Mouse (Mus musculus) mature B cell (primary cell): ENCODE measurements around the gene Hsfy2.

Experiments used
- in situ Hi-C: fragments of 300-500 bp; cut with MboI; formaldehyde crosslinking; loops from 2 replicates; pipeline ENCODE4 v1.14.3; 2019

Hsfy2 gene

DNA sequence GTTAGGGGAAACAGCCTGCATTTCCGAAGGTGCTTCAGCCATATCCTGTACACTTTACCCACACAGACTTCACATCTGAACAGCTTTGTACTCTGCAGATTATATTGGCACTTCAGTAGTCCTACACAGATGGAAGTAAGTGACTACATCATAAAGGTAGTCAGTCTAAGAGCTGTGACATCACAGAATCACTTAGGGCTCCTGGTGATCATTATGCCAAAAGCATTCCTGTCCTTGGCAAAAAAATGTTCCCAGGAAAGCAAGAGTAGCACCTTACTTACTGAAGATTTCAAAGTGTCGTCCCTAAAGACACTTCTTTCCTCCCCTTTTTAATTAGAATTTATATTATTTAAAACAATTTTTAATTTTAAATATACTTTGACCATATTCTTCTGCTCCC, at the start of gene Hsfy2:
TSS of gene Hsfy2 (minus strand) at position 101 of the 400 bp plus-strand sequence.
- in situ Hi-C loops: no loop called here

DNA sequence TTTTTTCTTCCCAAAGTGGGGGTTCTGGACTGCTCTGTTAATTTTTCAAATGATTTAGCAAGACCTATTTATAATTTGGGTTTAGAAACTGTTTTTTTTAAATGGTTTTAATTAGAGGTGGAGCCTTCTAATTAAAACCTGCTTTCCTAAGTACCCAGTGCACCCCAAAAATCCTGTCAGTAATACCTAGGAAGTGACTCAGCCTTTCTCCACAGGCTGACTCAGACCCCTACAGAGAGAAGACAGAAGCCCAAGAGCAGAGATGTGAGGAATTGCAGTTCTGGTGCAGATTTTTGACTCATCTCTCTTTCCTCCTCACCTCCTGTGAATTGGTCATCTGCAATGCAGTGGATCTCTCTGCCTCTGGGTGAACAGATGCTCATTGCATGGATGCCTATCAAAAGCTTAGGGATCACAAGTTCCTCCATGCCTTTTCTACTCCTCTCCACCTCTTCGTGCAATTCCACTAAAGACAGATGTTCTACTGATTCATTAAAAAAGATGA, 47.9 kb upstream of the Hsfy2 start:
- in situ Hi-C loops: no loop called here

DNA sequence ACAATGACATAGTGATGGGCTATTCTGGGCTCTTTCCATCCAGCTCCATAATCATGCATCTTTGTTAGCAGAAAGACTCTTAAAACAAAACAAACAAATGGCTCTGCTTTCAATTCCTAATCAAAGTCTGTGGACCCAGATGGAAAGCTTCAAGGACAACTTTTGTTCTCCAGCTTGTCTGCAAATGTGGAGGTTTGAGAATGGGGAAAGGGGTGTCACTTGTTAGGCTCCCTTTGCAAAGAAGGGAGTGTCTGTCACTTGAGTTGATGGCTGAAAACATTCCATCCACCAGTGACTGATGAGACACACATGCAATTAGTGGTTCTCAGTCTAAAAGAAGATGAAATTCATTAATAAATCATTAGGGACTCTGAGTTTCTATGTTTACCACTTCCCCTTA, 47.3 kb upstream of the Hsfy2 start:
- in situ Hi-C loops: no loop called here

DNA sequence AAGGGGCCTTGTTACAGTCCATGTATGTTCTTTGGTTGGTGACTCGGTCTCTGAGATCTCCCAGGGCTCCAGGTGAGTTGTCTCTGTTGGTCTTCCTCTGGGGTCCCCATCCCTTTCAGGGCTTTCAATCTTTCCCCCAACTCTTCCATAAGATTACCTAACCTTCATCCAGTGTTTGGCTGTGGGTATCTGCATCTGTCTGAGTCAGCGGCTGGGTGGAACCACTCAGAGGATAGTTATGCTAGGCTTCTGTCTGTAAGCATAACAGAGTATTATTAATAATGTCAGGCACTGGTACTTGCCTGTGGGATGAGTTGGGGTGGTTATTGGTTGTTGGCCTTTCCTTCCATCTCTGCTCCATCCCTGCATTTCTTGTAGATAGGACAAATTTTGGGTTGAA, 44.0 kb upstream of the Hsfy2 start:
- in situ Hi-C loops: no loop called here

DNA sequence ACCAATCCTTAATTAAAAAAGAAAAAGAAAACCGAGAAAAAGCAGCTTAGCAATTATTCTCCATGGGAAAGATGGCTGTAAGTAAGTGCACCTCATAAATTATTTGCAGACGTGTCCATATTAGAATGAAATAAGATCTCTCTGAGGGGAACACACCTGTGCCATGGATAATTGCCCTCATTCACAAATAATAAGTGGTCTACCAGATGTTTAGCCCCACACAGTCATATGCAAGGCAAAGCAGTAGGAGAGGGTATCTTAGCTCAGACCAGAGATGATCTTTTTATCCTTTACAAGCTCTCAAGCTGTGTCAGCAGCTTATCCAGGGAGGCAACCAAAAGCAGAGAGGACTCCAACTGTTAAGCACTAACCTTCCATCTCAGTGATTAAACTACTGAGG, 38.0 kb upstream of the Hsfy2 start:
- in situ Hi-C loops: no loop called here

DNA sequence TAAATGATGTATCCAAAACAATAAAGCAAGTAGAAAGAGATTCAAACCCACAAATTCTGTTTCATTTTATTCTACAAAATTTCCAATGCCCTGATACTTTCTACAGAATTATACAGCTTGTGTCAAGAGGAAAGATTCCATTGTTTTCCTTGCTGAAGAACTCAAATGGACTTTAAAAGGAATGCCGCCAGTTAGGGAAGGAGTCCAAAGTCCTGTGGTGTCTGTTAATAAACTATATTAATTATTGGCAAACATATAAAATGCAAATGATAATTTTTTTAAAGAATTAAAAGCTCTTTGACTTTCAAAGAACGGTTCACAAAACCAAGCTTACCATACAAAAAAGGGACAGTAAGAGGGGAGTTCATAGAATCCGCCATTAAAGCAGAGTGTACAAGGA, 37.4 kb upstream of the Hsfy2 start:
- in situ Hi-C loops: no loop called here

DNA sequence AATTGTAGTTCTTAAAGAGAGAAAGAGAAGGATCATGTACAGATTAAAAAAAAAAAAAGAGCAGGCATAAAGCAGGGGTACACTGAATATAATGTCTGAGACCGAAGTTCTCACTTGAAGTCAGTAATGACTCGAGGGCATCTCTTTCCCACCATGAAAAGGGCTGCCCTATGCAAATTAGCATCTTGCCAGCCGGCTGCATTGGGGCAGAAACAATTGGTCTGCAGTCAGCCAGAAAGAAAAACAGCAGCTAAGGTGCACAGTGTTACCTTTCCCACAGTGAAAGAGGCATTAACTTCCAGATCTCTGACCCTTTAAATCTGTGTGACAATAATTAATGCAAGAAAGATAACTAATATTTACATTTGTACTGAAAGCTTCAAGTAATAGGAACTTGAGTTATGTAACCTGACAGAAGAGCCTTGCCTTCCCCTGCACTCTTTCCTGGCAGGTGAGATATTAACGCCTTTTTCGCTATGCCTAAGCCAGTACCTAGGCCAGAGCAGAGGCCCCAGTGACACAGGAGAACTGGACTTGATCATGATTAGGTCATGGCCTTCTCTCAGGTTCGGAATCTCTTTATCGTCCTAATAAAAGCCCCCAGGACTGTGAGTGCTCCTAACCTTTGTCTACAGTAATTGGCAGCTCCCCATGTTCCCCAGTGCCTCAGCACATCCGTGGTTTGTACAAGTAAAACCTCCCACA, 34.2 kb upstream of the Hsfy2 start:
- in situ Hi-C loops: no loop called here

DNA sequence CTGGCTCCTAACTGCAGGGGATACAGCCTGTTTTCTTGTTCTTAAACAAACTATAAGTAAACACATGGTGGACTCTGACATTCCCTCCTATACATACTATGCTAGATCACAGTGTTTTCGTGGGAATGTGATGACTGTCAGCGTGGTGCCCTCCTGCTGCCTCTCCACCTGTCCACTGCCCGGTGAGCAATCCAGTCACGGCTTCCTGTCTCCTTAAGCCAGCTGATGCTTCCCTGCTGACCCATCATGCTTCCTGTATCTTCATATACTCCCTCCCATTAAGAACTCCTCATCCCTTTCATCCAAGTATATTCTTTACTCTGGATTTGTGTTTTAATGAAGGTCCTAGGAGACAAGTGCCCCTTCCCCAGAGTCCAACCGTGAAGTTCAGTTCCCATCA, 33.3 kb upstream of the Hsfy2 start:
- in situ Hi-C loops: no loop called here

DNA sequence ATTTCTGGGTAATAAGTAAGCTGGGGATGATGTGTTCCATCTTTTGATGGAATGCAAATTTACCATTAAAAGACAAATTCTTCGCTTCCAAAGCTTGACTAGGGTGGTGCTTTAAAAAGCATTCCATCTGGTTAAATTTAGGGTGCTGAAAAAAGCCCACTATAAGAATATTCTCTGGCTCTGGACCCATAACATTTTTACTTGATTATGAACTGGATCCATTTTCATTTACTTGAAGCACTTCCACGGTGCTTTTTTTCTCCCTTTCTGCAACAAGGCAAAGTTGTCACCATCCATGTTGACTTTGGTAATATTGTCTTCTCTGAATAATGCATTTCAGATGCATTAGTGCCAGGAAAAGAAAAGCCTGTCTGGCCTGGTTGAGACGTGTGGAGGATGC, 27.4 kb upstream of the Hsfy2 start:
- in situ Hi-C loops: no loop called here

DNA sequence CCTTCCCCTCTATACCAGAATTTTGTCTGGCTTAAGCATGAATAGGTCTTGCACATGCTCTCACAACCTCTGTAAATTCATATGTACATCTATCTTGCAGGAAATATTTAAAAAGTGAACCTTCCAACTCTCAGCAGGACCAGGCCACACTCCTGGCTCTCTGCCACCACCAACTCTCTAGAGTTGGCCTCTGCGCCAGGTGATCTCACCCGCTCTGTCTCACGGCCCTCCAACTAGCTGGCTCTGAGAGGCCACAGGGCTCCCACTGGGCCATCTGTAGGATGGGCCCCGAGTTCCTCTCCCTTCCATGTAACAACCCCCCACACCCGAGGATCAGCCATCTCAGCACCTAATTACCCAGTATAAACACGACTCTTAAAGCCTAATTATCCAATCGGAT, 10.4 kb downstream of the Hsfy2 start:
- in situ Hi-C loops: no loop called here

DNA sequence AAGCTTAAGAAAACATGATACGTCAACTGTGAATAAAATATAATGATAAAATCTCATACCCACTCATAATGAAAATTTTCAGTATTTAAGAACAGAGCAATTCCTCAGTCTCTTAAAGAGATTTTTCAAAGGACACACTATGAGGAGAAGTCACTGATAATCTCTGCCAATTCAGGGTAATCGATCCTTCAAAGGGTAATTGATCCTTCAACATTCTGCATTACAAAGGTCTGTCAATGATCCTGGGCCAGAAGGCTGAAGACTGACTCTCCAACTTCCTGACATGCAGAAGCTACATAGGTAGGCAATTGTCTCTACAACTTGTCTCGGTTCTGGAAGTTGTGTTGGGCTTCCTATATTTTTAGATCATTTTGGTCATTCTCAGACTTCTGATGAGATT, 12.9 kb downstream of the Hsfy2 start:
- in situ Hi-C loops: no loop called here

DNA sequence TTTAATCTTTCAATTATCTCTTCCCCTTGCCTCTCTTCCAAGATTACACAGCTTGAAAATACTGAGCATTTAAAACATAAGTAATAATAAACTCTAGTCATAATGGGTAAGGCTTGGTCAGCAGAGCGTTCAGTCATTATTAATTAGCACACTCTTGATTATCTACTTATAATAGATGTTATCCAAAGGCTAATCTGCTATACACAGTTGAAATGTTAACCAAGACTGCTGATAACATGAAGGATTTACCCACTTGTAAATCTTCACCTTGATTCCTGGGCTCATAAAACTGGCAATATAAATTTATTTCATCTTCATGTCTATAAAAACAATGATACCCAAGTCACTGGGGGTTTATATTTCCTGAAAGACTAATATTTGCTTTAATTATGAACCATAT, 24.9 kb downstream of the Hsfy2 start:
- in situ Hi-C loops: no loop called here
